Mouse (Mus musculus) embryonic facial prominence, embryonic 15.5 days (tissue): ENCODE measurements around the gene Rsl24d1. TPM values are rescaled to one million over a fixed set of nuclear protein-coding genes. Genes with fewer than 3 reads are reported as not detected.

Experiments
- ATAC-seq: fragments of 200-750 bp; cut with Nextera tagmentation; 2 replicates; pipeline ENCODE4 v1.8.0; 2017; ENCODE audit warnings: low read depth, moderate TSS enrichment; ENCODE audit not compliant: insufficient number of reproducible peaks, low FRiP score, low TSS enrichment
- H3K27ac ChIP-seq: fragments of 300-500 bp; sonication (generic); replicated peaks from 2 replicates; pipeline ENCODE4 v1.5.1; 2015; ENCODE audit warnings: mild to moderate bottlenecking, inconsistent platforms
- H3K27me3 ChIP-seq: fragments of 300-500 bp; sonication (generic); 2 replicates; pipeline ENCODE4 v1.6.1; 2015; ENCODE audit warnings: inconsistent platforms
- H3K36me3 ChIP-seq: fragments of 300-500 bp; sonication (generic); 2 replicates; pipeline ENCODE4 v1.6.1; 2015; ENCODE audit warnings: mild to moderate bottlenecking, inconsistent platforms
- H3K4me1 ChIP-seq: fragments of 300-500 bp; sonication (generic); 2 replicates; pipeline ENCODE4 v1.6.1; 2015; ENCODE audit warnings: inconsistent platforms
- H3K4me2 ChIP-seq: fragments of 300-500 bp; sonication (generic); replicated peaks from 2 replicates; pipeline ENCODE4 v1.6.1; 2015; ENCODE audit warnings: mild to moderate bottlenecking, inconsistent platforms
- H3K4me3 ChIP-seq: fragments of 300-500 bp; sonication (generic); replicated peaks from 2 replicates; pipeline ENCODE4 v1.5.1; 2015; ENCODE audit warnings: mild to moderate bottlenecking, inconsistent platforms
- H3K9ac ChIP-seq: fragments of 300-500 bp; sonication (generic); 2 replicates; pipeline ENCODE4 v1.6.1; 2015; ENCODE audit warnings: inconsistent platforms
- H3K9me3 ChIP-seq: fragments of 300-500 bp; sonication (generic); replicated peaks from 2 replicates; pipeline ENCODE4 v1.6.1; 2016; ENCODE audit warnings: inconsistent platforms
- WGBS: fragments of 180-500 bp; shearing (Covaris S2); methylation state at CpG from one replicate; pipeline ENCODE4 v1.1.7; 2015; 5-methylcytosine and 5-hydroxymethylcytosine counted together
- polyA plus RNA-seq: library from polyadenylated mRNA; unstranded; fragments of >200 nt; fragmentation: Nextera tagmentation; extraction: Ambion mirVana; gene quantifications from 2 replicates; pipeline ENCODE4 v1.2.1, GENCODE M21; 2015

Rsl24d1 gene
- polyA plus RNA-seq, 1 experiment from 2014 or later: 102 TPM

DNA sequence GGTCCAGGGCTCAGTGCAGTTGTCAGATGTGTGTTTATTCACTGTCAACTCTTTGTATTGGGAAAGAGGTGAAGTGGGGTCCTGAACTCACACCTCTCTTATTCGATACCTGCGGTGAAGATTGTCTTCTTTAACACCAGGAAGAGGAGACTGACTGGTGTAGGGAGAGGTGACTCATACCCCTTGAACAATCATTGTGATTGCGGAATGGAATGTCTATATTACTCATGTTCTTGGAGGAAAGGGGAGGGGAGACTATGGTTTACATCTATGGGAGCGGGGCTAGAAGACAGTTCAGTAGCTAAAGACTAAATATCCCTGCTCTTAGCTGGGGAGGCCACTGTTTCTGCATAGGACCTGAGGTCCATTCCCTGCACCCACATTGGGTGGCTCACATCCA is 17.3 kb downstream of the Rsl24d1 start:
- no peak for ATAC-seq
- no peak overlapping the region for H3K4me2 ChIP-seq
- no peak overlapping the region for H3K4me3 ChIP-seq
- H3K9me3 ChIP-seq: no peaks in the 10 kb centered on the region
- 87% methylated on average over 4 of the region's 4 CpGs for WGBS
- peaks cover 44% of the 10 kb centered on the region for H3K36me3 ChIP-seq
- no peak overlapping the region for H3K27ac ChIP-seq
- no peak overlapping the region for H3K9ac ChIP-seq
- no peaks in the 10 kb centered on the region for H3K27me3 ChIP-seq
- H3K4me1 ChIP-seq: no peaks in the 10 kb centered on the region

DNA sequence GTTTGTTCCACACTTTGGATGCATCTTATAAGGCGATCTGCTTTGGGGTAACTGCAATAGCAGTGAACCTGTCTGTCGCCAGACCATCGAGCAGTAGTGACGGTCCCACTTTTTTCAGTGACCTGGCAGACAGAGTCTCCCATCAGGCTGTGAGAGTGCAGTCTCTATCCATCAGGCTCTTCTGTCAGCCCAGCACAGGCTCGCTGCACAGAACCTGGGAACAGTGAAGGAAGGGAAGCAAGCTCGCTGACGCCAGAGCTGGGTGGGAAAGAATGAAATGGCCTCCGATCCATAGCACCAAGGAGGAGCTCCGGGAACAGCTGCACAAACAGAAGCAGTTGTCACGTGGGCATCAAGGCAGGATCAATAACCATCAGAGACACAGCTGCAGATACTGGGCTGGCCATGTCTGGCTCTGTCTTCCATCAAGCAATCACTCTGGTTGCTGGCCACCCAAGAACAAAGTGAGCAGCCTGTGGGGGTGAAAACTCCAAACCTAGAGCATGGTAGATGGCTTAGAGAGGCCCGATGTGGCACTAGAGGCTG is 24.2 kb downstream of the Rsl24d1 start:
- H3K27ac ChIP-seq: no peak overlapping the region
- no peak overlapping the region for H3K9ac ChIP-seq
- no peak overlapping the region for H3K4me2 ChIP-seq
- ATAC-seq: no peak
- no peaks in the 10 kb centered on the region for H3K36me3 ChIP-seq
- H3K27me3 ChIP-seq: no peaks in the 10 kb centered on the region
- no peaks in the 10 kb centered on the region for H3K9me3 ChIP-seq
- H3K4me3 ChIP-seq: no peak overlapping the region
- H3K4me1 ChIP-seq: no peaks in the 10 kb centered on the region
- 63% methylated on average over 11 of the region's 11 CpGs for WGBS

DNA sequence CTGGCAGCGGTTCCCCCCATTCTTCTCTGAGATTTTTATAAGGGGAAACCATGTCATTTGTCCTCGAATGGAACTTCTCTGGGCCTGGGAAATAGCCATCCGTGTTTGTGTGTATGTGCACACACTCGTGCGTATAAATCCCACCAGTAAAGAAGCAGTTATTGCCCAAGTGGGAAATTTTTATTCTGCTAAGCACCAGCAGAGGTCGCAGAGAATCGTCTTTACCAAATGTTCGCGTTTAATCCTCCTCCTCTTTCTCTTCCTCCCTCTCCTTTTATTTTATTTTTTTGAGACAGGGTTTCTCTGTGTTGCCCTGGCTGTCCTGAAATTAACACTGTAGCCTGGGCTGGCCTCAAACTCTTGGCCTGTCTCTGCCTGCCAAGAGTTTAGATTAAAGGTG is 41.1 kb downstream of the Rsl24d1 start:
- no peak overlapping the region for H3K27ac ChIP-seq
- H3K27me3 ChIP-seq: no peaks in the 10 kb centered on the region
- no peak overlapping the region for H3K9ac ChIP-seq
- no peak overlapping the region for H3K4me2 ChIP-seq
- H3K4me1 ChIP-seq: no peaks in the 10 kb centered on the region
- no peak overlapping the region for H3K4me3 ChIP-seq
- no peaks in the 10 kb centered on the region for H3K9me3 ChIP-seq
- no peaks in the 10 kb centered on the region for H3K36me3 ChIP-seq
- WGBS: 56% methylated on average over 9 of the region's 9 CpGs
- no peak for ATAC-seq

DNA sequence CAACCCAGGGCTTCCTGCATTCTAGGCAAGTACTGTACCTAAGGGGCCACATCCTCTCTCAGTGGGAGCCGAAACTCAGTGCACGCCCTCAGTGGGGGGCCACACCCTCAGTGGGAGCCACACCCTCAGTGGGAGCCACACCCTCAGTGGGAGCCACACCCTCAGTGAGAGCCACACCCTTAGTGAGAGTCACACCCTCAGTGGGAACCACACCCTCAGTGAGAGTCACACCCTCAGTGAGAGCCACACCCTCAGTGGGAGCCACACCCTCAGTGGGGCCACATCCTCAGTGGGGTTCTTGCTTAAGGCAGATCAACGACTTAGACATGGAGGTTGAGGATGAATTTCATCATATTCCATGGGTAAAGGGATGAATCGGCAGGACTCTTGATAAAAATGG is 44.7 kb downstream of the Rsl24d1 start:
- Histone ChIP-seq H3K4me2 (no peak overlapping the region), H3K27me3 (no peaks in the 10 kb centered on the region), H3K27ac (no peak overlapping the region), H3K9ac (no peak overlapping the region), H3K4me1 (no peaks in the 10 kb centered on the region), H3K4me3 (no peak overlapping the region), H3K36me3 (no peaks in the 10 kb centered on the region), H3K9me3 (no peaks in the 10 kb centered on the region)
- WGBS: 87% methylated on average over 4 of the region's 4 CpGs
- no peak for ATAC-seq

DNA sequence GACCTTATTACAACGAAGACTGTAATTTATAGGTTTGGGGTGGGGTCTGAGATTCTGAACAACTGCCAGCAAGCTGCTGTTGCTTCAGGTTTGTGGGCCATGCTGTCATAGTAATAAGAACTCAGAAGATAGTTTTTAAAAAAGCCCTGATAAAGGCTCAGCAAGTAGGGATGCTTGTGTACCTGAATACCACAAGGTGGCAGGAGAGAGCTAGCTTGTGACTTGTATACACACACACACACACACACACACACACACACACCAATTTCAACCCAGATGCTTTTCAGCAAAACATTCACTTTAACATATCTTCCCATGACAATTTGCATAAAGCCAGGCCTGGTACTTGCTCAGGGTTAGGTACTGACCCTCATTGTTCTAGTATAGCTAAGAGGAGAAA is 46.0 kb downstream of the Rsl24d1 start:
- Histone ChIP-seq H3K9ac (no peak overlapping the region), H3K27me3 (0 out of 2 replicates have a peak, but pooled peaks cover 5% of the 10 kb centered on the region), H3K4me1 (no peaks in the 10 kb centered on the region), H3K36me3 (no peaks in the 10 kb centered on the region), H3K27ac (no peak overlapping the region), H3K9me3 (no peaks in the 10 kb centered on the region), H3K4me2 (no peak overlapping the region), H3K4me3 (no peak overlapping the region)
- no peak for ATAC-seq
- WGBS: 25% methylated on average over 1 of the region's 1 CpGs

DNA sequence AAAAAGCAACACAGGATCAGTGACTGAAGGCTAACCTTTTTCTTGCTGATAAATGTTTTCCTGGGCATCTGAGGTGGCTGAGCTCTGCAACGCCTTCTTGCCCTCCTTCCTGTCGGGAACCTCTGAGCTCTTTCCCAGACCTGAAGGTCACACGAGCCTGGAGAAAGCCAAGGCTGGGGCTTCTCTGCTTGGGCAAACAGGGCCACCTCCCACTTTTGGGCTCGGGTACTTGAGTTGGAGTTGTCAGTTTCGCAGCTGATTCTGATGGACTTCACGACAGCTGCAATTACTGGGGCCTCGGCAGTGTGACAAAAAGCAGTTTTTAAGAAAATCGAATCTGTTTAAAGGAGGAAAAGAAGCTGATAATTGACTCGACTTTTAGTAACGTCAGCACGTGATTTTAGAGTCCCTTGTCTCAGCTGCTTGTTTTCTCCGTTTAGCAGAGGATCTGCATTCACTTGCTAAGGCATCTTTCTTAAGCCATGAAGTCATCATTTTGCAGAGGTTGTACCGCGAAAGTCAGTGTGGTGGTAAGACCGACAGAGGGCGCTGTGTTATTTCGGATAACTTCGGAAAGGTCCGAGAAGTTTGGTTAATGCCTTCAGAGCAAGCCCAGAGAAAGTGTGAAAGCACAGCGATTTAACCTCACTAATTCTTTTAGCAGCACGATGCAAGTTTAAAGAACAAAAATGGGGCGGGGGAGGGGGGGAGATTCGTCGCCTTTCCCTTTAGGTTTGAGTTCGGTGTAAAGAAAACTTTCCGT is 49.5 kb downstream of the Rsl24d1 start:
- peak overlapping the region; percentile 46 for H3K4me2 ChIP-seq
- WGBS: 17% methylated on average over 26 of the region's 26 CpGs
- 0 out of 2 replicates have a peak, but pooled peaks have one; percentile 77 for ATAC-seq
- 0 out of 2 replicates have a peak, but pooled peaks cover 5% of the 10 kb centered on the region for H3K27me3 ChIP-seq
- H3K27ac ChIP-seq: no peak overlapping the region
- peak overlapping the region; percentile 33 for H3K4me3 ChIP-seq
- no peaks in the 10 kb centered on the region for H3K4me1 ChIP-seq
- no peaks in the 10 kb centered on the region for H3K9me3 ChIP-seq
- H3K9ac ChIP-seq: no peak overlapping the region
- H3K36me3 ChIP-seq: no peaks in the 10 kb centered on the region

DNA sequence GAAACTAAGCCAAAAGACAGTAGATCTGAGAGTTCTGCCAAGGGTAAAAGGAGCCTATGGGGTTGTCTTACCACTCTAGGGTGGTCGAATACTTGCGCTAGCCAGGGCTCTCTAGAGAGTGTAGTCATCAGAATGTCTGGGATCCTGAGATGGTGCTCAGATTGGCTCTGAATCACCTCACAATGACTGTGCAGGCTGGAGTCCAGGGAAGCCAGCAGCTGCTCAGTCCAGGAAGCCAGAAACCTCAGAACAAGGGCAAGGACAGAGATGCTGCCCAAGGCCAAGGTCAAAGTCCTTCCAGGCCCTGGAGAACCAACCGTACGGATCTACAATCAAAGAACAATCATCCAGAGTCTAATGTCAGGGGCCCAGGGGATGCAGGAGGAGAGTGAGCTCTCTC is 52.4 kb downstream of the Rsl24d1 start:
- Histone ChIP-seq H3K4me2 (no peak overlapping the region), H3K36me3 (no peaks in the 10 kb centered on the region), H3K4me1 (no peaks in the 10 kb centered on the region), H3K27ac (no peak overlapping the region), H3K9me3 (0 out of 2 replicates have a peak, but pooled peaks cover 6% of the 10 kb centered on the region), H3K27me3 (0 out of 2 replicates have a peak, but pooled peaks cover 5% of the 10 kb centered on the region), H3K9ac (no peak overlapping the region), H3K4me3 (no peak overlapping the region)
- 83% methylated on average over 4 of the region's 4 CpGs for WGBS
- ATAC-seq: no peak

Other genes with a start within 250 kb of the Rsl24d1 start
- gene Pygo1, start 187.8 kb upstream of the Rsl24d1 start, polyA plus RNA-seq: 7.5 and 7.6 TPM in 2 replicates
- 2.0 and 3.6 TPM in 2 replicates for gene Dyx1c1, start 154.6 kb upstream of the Rsl24d1 start, polyA plus RNA-seq
- not detected in 2 replicates for gene Gm44503, start 154.6 kb upstream of the Rsl24d1 start, polyA plus RNA-seq
- gene Ccpg1os, start 128.0 kb upstream of the Rsl24d1 start, polyA plus RNA-seq: 27.9 and 35.2 TPM in 2 replicates
- 39.1 and 39.4 TPM in 2 replicates for gene Ccpg1, start 128.0 kb upstream of the Rsl24d1 start, polyA plus RNA-seq
- 12.0 and 15.0 TPM in 2 replicates for gene Pigb, start 73.0 kb upstream of the Rsl24d1 start, polyA plus RNA-seq
- gene Rab27a, start 68.6 kb upstream of the Rsl24d1 start, polyA plus RNA-seq: 9.5 and 10.9 TPM in 2 replicates
- gene Khdc3, start 11.6 kb upstream of the Rsl24d1 start, polyA plus RNA-seq: not detected in 2 replicates
- not detected in 2 replicates for gene Gm20509, start 11.0 kb upstream of the Rsl24d1 start, polyA plus RNA-seq